Mouse (Mus musculus): ENCODE data around the gene Strn4.

The Strn4 gene

DNA sequence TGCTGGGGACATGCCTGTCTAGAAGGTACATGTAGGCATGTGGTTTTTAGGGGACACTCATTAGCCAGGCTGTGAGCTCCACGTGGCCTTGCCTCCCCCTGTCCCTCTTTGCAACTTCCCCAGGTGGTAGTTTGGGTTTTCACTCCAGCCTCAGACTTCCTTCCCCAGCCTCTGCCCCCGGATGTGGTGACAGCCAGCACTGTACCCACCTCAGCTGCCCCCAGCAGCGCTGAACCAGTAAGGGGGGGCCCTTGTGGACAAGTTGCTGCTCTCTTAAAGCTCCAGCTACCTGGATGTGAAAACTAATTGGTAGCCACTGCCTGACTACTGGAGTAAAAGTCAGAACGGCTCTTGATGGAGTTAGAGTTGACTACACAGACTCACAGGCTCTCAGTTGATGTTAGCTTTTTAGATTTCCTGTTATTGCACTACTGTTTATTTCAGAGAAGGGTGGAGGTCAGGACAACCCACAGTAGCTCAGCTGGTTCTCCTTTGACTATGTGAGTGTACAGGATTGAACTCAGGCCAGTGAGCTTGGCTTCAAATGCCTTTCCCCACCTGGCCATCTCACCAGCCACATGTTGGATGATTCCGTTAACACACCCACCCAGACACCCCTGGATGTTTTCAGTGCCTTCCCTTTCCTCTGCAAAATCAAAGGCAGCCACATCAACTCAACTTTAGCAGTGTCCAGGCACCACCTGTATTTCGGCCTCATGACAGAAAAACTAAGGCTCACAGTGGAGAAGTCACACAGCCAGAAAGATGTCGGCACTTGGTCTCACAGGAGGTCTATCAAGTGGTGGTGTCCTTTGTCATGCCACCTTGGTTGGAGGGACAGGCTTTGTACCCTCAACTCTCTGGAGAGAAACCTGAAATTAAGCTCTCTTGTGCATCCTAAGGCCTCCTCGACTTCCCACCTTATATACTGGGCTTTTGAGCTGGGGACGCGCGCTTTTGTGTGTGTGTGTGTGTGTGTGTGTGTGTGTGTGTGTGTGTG, 26.2 kb downstream of the Strn4 start:
- DNase-seq (ENCODE audit: low spot score in 2 of 2), result no peak

DNA sequence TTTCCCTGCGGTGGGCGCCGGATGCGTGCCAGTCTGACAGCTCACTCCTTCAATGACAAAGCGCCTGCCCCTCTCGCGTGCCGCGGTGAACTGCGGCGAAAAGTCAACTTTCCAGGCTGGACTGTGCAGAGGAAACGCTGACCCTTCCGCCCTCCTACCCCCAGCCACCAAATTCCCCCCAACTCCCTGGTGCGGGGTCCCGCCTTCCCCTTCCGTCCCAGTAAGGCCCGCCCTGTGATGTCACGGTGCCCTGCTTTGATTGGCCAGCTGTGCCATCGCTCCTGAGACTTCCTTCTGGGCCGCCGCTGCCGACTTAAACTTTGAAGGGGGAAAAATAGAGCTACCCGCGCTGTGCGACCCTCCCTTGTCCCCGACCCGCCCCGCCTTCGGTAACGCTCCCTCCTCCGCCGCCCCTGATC, 27.0 kb downstream of the Strn4 start, which contains the start of gene Prkd2:
Prkd2 (plus strand) TSS at position 258 of the 419 bp plus-strand sequence.
- peak; percentile 85 to 89 for DNase-seq (ENCODE audit: low spot score in 2 of 2)

DNA sequence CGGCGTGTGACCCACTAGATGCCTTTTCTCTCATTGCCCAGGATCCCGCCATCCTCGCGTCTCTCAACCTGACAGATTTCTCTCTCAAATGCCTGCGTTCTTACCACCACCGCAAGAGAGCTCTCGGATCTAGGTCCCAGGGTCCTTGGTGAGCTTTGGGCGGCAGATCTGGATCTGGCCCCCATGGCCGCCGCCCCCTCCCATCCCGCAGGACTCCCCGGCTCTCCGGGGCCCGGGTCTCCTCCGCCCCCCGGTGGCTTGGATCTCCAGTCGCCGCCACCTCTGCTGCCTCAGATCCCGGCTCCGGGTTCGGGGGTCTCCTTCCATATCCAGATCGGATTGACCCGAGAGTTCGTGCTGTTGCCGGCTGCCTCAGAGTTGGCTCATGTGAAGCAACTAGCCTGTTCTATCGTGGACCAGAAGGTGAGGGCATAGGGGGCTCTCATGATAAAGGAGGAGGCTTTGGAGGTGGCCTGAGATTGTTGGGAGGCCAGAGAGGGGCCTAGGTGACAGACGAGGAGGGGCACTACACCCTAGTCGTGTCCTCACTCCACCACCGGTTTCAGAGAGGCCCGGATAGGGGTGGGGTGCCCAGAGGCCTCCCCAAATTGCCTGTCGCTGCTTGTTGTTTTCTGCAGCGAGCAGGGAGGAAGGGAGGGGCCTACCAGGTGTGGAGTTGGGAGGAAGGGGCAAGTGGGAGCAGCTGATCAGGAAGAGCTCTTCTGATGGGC, 27.9 kb downstream of the Strn4 start:
- no peak for DNase-seq (ENCODE audit: low spot score in 2 of 2)

DNA sequence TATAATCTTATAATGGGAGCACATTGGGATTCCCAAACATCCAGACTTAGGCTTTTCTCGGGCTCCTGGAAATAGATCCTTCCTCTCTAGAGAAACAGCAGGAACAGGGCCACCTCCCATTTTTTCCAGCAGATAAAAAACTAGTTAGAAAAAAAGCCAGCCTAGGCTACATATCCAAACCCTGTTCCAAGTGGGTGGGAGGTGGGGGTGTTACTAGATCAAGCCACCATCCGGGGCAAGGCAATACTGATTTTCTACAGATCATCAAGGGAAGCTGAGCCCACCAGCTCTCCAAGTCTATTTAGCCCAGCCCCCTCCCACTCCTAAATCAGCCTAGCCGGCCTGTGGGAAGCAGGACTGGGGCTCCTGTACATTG, 29.0 kb downstream of the Strn4 start:
- no peak for DNase-seq (ENCODE audit: low spot score in 2 of 2)

DNA sequence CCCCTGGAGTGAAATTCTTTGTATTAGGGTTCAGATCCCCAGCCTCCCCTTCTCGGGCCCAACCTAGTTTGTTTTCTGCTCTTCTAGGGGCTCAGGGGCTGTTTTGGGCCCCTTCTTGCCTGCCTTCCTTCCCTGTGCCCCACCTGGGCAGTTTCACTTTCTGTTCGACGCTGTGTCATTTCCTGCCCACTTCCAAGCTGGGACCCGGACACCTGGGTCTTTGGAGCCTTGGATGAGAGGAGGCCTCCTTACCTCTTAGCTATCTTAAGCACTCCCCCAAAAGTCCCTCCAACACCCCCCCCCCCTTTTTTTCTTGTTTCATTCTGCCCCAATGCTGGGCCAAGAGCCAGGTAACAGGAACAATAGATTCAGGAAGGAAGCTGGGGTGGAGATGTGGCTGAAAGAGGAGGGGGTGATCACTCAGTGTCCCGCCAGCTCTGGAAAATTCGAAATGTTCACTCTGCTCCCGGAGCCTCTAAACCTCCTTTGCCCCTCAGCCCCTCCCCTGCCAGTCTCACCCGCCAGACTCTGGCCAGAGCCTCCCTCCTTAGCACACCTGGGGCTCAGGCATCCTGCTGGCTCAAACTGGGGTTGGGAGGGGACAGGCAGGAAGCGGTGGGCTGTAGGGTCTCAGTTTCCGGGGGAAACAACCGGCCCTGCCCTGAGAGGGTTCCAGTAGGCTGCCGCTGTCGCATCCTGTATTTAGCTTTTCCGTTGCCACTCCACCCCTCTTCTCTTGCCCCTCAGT, 29.6 kb downstream of the Strn4 start:
- DNase-seq (ENCODE audit: low spot score in 2 of 2), result no peak

DNA sequence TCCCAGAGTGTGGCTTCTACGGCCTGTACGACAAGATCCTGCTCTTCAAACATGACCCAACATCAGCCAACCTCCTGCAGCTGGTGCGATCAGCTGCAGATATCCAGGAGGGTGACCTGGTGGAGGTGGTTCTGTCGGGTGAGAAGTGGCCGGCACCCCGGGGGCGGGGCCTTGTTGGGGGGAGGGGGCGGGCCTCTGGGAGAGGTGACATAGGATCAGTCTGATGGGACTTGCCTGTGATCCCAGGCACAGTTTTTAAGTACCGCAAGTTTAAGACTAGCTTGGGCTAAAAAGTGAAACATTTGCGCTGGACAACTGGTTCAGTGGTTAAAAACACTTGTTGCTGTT, 30.1 kb downstream of the Strn4 start:
- no peak for DNase-seq (ENCODE audit: low spot score in 2 of 2)

DNA sequence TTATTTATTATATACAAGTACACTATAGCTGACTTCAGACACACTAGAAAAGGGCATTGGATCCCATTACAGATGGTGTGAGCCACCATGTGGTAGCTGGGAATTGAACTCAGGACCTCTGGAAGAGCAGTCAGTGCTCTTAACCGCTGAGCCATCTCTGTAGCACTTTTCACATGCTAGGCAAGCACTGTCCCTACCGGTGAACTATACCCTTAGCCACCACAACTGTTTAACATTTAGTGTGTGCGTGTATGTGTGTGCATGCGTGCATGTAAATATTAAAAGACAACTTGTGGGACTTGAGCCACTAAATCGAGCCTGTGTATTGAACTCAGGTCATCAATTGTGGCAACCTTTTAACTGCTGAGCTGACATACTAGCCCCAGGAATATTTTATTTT, 31.1 kb downstream of the Strn4 start:
- DNase-seq (ENCODE audit: low spot score in 2 of 2), result no peak

DNA sequence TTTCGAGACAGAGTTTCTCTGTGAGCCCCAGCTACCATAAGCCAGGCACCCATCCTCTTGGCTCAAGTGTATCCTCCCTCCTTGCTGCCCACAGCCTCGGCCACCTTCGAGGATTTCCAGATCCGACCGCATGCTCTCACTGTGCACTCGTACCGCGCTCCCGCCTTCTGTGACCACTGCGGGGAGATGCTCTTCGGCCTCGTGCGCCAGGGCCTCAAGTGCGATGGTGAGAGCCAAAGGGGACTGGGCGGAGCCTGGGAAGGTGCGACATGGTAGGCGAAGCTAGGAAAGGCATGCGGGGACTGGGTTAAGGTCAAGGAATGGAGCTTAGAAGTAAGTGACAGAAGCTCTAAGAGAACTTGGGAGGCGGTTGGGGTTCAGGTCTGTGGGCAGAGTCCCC, 31.8 kb downstream of the Strn4 start:
- DNase-seq (ENCODE audit: low spot score in 2 of 2), result no peak

DNA sequence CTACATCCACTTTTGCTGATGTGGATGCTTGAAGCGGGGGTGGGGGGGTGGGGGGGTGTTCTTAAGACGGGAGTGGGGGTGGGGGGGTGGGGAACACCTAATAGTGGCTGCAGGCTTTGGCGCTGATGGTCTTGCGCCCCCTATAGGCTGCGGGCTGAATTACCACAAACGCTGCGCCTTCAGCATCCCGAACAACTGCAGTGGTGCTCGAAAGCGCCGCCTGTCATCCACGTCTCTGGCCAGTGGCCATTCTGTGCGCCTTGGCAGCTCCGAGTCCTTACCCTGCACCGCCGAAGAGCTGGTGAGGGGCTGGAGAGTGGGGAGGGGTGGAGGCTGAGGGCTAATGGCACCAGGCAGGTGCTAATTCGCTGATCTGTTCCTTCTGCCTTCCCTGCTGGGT, 32.9 kb downstream of the Strn4 start:
- peak; percentile 64 to 77 for DNase-seq (ENCODE audit: low spot score in 2 of 2)

DNA sequence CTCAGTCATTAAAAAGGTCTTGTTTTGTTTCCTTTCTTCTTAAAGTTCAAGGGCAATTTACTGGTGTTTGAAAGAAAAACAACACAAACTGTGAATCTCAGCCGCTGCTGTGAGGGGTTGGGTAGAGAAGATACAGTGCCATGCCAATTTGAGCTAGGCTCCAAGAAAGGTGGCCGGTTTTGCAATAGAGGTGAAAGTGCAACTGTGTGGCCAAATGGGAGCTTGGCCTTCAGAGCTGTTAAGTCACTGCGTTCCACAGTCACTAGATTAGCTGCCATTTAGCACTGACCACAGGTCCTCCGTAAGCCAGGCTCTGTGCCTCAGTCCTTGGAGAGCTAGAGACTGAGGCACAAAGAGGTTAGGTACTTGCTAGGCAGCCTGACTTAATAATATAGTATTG, 35.9 kb downstream of the Strn4 start:
- DNase-seq (ENCODE audit: low spot score in 2 of 2), result no peak

DNA sequence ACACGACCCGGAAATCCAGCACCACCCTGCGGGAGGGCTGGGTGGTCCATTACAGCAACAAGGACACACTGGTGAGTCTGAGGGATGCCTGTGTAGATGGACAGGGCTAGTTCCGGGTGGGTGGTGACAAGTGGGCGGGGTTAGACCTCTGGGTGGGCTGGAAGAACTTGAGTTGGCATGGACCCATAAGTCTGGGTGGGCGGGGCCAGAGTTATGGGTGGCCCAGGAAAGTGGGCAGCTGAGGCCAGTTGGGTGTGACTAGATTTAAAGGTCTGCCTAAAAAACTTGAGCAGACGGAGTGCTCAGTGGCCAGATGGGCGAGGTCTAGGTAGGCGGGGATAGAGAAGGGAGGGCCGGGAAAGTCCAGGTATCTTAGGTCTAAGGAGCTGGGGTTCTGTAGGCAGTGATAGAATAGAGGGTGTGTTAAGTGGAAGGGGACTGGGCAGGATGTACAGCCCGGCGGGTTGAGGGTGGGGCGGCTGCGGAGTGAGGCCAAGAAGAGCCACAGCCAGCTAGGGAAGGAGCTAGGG, 37.7 kb downstream of the Strn4 start:
- no peak for DNase-seq (ENCODE audit: low spot score in 2 of 2)

DNA sequence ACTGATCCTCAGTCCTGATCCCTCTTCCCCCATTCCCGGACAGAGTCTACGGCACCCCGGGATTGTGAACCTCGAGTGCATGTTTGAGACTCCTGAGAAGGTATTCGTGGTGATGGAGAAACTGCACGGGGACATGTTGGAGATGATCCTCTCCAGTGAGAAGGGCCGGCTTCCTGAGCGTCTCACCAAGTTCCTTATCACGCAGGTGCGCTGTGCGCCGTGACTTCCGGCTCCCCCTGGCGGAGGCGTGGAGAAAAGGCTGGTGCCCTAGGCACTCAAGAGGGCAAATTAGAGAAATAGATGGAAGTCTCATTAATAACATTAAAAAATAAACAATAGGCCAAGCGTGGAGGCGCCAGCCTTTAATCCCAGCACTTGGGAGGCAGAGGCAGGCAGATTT, 42.6 kb downstream of the Strn4 start:
- no peak for DNase-seq (ENCODE audit: low spot score in 2 of 2)

DNA sequence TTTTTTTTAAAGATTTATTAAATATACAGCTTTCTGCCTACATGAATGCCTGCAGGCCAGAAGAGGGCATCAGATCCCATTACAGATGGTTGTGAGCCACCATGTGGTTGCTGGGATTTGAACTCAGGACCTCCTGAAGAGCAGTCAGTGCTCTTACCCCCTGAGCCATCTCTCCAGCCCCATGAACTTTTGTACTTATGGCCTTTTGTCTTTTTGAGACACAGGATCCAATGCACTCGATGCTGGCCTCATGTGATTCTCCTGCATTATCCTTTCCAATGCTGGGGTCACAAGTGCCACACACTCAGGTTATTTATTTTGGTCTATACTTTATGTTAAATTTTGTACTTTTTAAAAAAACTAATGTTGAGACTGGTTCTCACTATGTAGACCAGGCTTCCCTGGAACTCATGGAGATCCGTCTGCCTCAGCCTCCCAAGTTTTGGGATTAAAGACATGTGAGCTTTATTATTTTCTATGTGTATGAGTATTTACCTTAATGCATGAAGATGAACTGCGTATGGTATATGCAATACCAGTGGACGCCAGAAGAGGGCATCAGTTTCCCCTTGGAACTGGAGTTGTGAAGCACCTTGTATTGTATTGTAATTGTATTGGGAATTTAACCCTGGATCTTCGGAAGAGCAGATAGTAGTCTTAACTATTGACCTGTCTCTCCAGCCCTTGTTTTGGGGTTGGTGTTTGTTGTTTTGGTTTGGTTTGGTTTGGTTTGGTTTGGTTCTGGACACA, 44.4 kb downstream of the Strn4 start:
- peak in 1 of 2 experiments; percentile 68 for DNase-seq (ENCODE audit: low spot score in 2 of 2)

DNA sequence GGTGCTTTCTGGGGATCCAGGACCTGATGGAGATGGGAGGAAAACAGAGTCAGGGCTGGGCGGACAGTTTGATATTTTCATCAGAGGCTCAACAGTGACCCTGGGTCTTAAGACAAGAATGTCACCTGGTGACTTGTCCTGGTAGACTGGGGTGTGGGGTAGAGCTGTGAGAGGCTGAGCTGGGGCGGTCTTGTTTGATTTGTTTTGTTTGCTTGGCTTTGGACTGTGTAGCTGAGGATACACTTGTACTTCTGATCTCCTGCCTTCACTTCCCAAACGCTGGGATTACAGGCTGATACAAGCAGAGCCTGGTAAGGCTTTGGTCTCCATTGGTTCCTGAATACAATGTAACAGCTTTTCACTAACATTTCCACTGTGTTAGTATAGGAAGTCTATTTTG, 51.8 kb downstream of the Strn4 start:
- DNase-seq (ENCODE audit: low spot score in 2 of 2), result no peak

DNA sequence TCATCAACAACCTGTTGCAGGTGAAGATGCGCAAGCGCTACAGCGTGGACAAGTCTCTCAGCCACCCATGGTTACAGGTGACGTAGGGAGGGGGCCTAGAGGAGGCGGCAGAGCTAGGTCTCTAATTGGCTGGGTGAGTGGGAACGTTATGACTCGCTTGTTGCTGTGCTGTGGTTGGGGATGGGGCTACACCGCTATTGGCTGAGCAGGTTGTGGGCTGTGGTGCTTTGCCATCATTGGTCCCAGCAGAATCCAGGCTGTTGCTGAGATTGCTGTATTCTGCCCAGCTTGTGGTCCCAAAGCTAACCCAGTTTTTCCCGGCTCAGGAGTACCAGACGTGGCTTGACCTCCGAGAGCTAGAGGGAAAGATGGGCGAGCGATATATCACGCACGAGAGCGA, 53.8 kb downstream of the Strn4 start:
- peak; percentile 90 to 94 for DNase-seq (ENCODE audit: low spot score in 2 of 2)

DNA sequence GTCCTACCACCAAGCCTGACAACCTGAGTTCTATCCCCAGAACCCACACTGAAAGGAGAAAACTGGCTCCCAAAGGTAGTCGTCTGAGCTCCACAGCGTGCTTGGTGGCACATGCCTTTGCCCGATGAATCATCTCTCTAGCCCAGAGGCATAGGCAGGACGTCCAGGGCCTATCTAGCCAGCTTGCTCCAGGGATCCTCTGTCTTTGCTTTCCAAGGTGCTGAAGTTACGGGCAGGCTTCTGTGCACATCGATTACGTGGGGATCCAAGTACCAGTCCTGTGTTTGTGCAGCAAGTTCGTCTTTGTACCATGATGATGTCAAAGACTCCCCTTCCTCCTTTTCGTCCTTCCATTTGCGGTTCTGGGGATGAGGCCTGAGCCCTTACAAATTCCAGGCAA, 55.9 kb downstream of the Strn4 start:
- DNase-seq (ENCODE audit: low spot score in 2 of 2), result no peak

DNA sequence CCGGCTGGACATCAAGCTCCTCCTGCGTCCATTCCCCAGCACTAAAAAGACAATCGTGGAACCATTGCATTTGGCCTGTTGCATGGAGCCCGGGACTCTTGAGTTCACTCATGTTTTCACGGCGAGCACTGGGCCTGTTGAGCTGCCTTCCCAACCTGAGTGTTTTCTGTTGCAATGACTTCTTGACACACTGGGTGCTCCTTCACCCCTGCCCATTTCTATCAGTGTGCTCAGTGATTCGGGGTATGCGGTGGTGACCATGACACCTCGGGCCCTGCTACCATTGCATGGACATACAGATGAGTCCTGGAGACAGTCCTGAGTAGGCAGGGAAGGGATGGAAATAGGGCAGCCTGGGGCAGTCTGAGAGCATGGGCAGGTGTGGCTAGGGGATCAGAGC, 56.8 kb downstream of the Strn4 start:
- DNase-seq (ENCODE audit: low spot score in 2 of 2), result no peak

DNA sequence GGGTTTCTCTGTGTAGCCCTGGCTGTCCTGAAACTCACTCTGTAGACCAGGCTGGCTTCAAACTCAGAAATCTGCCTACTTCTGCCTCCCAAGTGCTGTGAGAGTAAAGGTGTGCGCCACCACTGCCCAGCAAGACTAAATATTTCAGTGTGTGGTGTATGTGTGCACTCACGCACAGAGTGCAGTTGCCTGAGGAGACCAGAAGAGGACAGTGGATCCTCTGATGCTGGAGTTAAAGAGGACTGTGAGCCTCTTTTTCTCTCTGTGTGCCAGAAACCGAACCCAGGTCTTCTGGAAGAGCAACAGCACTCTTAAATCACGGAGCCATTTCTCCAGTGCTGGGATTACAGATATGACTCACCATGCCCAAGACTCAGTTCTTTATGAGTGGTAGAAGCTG, 57.7 kb downstream of the Strn4 start:
- no peak for DNase-seq (ENCODE audit: low spot score in 2 of 2)

DNA sequence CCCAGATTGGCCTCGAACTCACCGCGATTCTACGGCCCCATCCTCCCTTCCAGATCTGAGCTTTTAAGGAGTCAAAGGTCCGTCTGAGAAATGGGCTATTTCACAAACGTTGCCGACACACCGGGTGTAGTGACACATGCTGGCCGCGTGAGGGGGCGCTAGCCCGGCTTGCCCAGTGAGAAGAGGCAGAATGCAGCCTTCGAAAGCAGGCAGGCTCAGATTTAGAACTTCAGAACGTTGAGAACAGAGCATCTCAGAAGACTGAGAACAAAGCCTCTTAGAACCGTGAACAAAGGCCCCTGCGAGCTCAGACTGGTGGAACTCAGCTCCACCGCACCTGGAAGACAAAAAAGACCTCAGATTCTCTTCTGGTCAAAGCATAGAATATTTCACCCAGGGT, 58.5 kb downstream of the Strn4 start:
- peak; percentile 74 to 78 for DNase-seq (ENCODE audit: low spot score in 2 of 2)

DNA sequence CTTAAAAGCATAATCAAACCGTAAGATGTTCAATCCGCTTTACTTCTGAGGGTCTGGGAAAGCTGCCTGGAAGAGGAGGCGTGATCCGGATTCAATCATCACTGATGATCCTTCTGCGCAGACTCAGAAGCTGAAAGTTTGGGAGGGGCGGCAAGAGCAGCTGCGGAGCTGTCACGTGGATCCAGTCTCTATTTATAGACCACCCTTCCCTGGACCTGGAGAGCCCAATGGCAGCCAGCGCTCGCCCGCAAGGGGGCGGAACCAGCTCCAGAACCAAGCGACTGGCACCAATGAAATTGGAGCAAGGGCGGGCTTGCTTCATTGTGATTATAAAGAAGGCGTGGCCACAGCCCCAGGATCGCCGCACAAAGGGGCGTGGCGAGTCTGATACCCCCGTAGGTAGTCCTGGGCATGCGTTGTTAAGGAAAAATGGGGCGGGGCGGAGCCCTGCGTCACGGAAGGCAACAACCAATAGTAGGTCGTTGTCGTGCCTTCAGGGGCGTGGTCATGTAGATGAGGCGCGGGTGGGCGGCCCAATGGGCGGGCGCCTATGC, 59.1 kb downstream of the Strn4 start:
- peak; percentile 100 for DNase-seq (ENCODE audit: low spot score in 2 of 2)

DNA sequence AGATGAGACGGTGACA, 59.4 kb downstream of the Strn4 start, which contains the start of gene Dact3:
Dact3 (plus strand) TSS at position 8 of the 16 bp plus-strand sequence.
- no peak for DNase-seq (ENCODE audit: low spot score in 2 of 2)

DNA sequence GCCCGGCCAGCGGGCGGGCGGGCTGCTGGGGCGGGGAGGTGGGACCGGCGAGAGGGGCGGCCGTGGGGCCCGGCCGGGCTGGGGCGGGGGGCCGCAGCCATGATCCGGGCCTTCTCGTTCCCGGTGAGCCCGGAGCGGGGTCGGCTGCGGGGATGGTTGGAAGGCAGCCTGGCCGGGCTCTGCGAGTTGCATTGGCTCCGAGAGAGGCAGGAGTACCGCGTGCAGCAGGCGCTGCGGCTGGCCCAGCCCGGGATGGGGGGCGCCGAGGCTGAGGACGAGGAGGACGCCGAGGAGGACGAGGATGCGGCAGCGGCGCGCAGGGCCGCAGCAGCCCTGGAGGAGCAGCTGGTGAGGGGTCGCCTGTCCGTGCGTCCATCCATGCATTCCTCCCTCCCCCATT, 59.6 kb downstream of the Strn4 start:
- DNase-seq (ENCODE audit: low spot score in 2 of 2), result no peak

Measured in frontal cortex, postnatal 36 days (tissue).